ENCODE assay signal across 8 mouse cellular contexts in the genomic region with DNA sequence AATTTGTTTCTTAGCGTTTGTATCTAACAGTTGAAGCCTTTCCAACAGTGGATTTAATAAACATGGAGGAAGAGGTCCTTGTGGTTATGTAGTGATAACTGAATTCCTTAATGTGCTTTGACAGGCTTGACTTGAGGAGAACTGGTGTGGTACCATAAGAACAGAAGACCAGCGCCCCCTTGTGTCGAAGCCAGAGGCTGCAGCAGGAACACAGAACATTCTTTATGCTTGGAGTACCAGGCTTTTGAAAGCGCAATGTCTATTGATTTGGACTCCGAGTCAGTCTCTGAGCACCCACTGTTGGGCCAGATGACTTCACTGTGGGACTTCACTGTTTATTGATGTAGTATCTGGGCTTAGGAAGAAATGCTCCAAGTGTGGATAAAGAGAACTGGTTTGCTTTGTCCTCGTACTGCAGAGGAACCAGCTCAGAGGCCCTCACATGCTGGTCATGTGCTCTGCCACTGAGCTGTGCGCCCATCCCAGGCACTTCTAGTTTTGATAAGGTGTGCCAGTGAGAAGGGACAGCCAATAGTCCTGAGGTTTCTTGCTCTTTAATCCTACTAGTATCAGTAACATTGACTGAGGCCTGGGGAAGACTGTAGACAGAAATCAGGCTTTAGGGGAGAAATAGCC. TPM values are rescaled to one million over a fixed set of nuclear protein-coding genes. Genes with fewer than 3 reads are reported as not detected.
DNase-seq lines count a peak whose midpoint lies in the region; ATAC-seq and TF ChIP-seq lines count a peak whose summit lies in the region.

No protein-coding gene starts in this region.

- no peaks in the 10 kb centered on the region for H3K36me3 ChIP-seq in intestine, embryonic 14.5 days (ENCODE audit: control insufficient read depth, insufficient read depth, low read length)
- no peaks in the 10 kb centered on the region for H3K36me3 ChIP-seq in midbrain, embryonic 10.5 days

- 36% methylated on average over 7 of the region's 7 CpGs for WGBS in intestine, embryonic 14.5 days
- 44% methylated on average over 7 of the region's 7 CpGs for WGBS in midbrain, embryonic 10.5 days

- no peaks in the 10 kb centered on the region for H3K4me1 ChIP-seq in intestine, embryonic 14.5 days (replicated peaks; ENCODE audit: control insufficient read depth, insufficient read depth, low read length)
- H3K4me1 ChIP-seq in midbrain, embryonic 10.5 days = peaks cover 10% of the 10 kb centered on the region

- peak; percentile 97 for TF ChIP-seq CTCF in gastrocnemius, adult 2 months (IDR thresholded peaks at IDR 0.05)

- no peak overlapping the region for H3K4me3 ChIP-seq in gastrocnemius, adult 2 months
- H3K4me3 ChIP-seq in intestine, embryonic 14.5 days (ENCODE audit: low read depth, low read length) = no peak overlapping the region
- no peak overlapping the region for H3K4me3 ChIP-seq in midbrain, embryonic 10.5 days

- peak; percentile 63 for DNase-seq in WW6 (ENCODE audit: low read depth, low spot score)
- peak; percentile 94 to 95 for DNase-seq in cerebellum, postnatal 10 days
- peak; percentile 88 for DNase-seq in gastrocnemius, adult 2 months
- DNase-seq in intestine, embryonic 14.5 days (ENCODE audit: low spot score) = peak; percentile 96
- DNase-seq in left cerebral cortex, postnatal 14 days (ENCODE audit: low spot score in 2 of 2) = peak; percentile 98 to 99
- peak; percentile 86 for DNase-seq in midbrain, embryonic 10.5 days (ENCODE audit: low spot score)
- peak; percentile 98 for DNase-seq in right cerebral cortex, postnatal 4 days
- DNase-seq in urinary bladder, postnatal 4 days (ENCODE audit: low spot score in 2 of 2) = peak; percentile 66 to 90

- no peaks in the 10 kb centered on the region for H3K9me3 ChIP-seq in intestine, embryonic 14.5 days (ENCODE audit: control insufficient read depth, low read length)
- no peaks in the 10 kb centered on the region for H3K9me3 ChIP-seq in midbrain, embryonic 10.5 days (replicated peaks)

- no peak overlapping the region for H3K9ac ChIP-seq in intestine, embryonic 14.5 days (ENCODE audit: low read length)

- no peak overlapping the region for H3K4me2 ChIP-seq in intestine, embryonic 14.5 days (ENCODE audit: low read length)

- intact Hi-C loops in gastrocnemius, adult 2 months (cut with DNase I) = loop anchor here (2.0 to 5.0 kb wide), 2 partner anchors 88 to 366 kb away; no protein-coding TSS in a partner anchor
- intact Hi-C loops in left cerebral cortex, postnatal 14 days (cut with DNase I) = loop anchor here (2.0 kb wide), 1 partner anchor 88 kb away; no protein-coding TSS in a partner anchor

- no peak overlapping the region for H3K27ac ChIP-seq in gastrocnemius, adult 2 months
- no peak overlapping the region for H3K27ac ChIP-seq in intestine, embryonic 14.5 days (ENCODE audit: low read depth)
- H3K27ac ChIP-seq in midbrain, embryonic 10.5 days (replicated peaks) = no peak overlapping the region

- ATAC-seq in intestine, embryonic 14.5 days (replicated peaks; ENCODE audit: low FRiP score, low TSS enrichment, low read depth) = 0 out of 2 replicates have a peak, but pooled peaks have one; percentile 12

- H3K27me3 ChIP-seq in intestine, embryonic 14.5 days (replicated peaks; ENCODE audit: control insufficient read depth, insufficient read depth, low read length) = no peaks in the 10 kb centered on the region
- no peaks in the 10 kb centered on the region for H3K27me3 ChIP-seq in midbrain, embryonic 10.5 days (ENCODE audit: low read depth, poor library complexity, severe bottlenecking)

RNA-seq across cellular contexts. Expression of a gene that starts 7.8 kb away (rescaled TPM):
- 10 to 100 TPM; 13.1 to 16.0 TPM for total RNA-seq in gastrocnemius, adult 2 months (2021)
- polyA plus RNA-seq in intestine, embryonic 14.5 days (2014; fragmentation: Nextera tagmentation; extraction: Ambion mirVana) = 159 and 182 TPM in 2 replicates
- 10 to 100 TPM; 14.8 to 15.1 TPM for total RNA-seq in left cerebral cortex, postnatal 14 days (2021)
- polyA plus RNA-seq in midbrain, embryonic 10.5 days (2016; fragmentation: Nextera tagmentation; extraction: Ambion mirVana) = 266 and 278 TPM in 2 replicates

RNA-seq across cellular contexts. Expression of a gene that starts 38.4 kb away (rescaled TPM):
- total RNA-seq in gastrocnemius, adult 2 months (2021) = 100 to 1,000 TPM; 524 to 701 TPM
- 348 and 364 TPM in 2 replicates for polyA plus RNA-seq in intestine, embryonic 14.5 days (2014; fragmentation: Nextera tagmentation; extraction: Ambion mirVana)
- 100 to 1,000 TPM; 187 to 207 TPM for total RNA-seq in left cerebral cortex, postnatal 14 days (2021)
- polyA plus RNA-seq in midbrain, embryonic 10.5 days (2016; fragmentation: Nextera tagmentation; extraction: Ambion mirVana) = 273 and 298 TPM in 2 replicates

RNA-seq across cellular contexts. Expression of a gene that starts 39.1 kb away (rescaled TPM):
- 10 to 100 TPM; 24.5 to 36.0 TPM for total RNA-seq in gastrocnemius, adult 2 months (2021)
- polyA plus RNA-seq in intestine, embryonic 14.5 days (2014; fragmentation: Nextera tagmentation; extraction: Ambion mirVana) = 38.0 and 40.4 TPM in 2 replicates
- 10 to 100 TPM; 19.7 to 20.1 TPM for total RNA-seq in left cerebral cortex, postnatal 14 days (2021)
- 34.6 and 38.6 TPM in 2 replicates for polyA plus RNA-seq in midbrain, embryonic 10.5 days (2016; fragmentation: Nextera tagmentation; extraction: Ambion mirVana)
